ENCODE assay signal across 30 mouse cellular contexts in the genomic region with DNA sequence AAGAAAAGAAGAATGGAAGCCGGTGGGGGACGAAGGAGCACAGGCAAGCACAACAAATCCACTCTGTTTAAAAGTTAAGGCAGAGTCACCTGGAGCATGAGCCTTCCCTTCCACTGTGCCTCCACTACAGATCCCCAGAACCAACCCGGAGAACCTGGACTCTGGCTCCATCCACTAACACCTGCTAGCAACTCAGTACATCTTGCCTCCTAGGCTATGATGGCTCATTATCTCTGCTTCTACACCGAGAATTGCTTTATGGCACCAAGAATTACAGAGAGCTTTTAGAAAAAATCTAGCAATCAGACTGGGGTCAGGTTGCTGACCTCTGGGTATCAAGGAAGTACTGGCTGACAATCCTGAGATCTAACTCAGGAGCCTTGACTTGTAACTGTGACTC.
DNase-seq lines count a peak whose midpoint lies in the region; ATAC-seq and TF ChIP-seq lines count a peak whose summit lies in the region.
"Had no signal": no experiment of that assay in that cellular context is flagged by ENCODE, and none has a peak within 500 bp of the region (broad histone marks: within the 10 kb centered on the region; RNA-seq: fewer than 3 reads in every experiment).

No protein-coding gene starts in this region.

- no peak for ATAC-seq in hindbrain, embryonic 12.5 days (ENCODE audit: low FRiP score)
- no peak for ATAC-seq in hindbrain, embryonic 11.5 days (ENCODE audit: low FRiP score)
- ATAC-seq in midbrain, embryonic 14.5 days (ENCODE audit: low FRiP score, low TSS enrichment) = no peak
- no peak for ATAC-seq in midbrain, embryonic 16.5 days
- ATAC-seq in intestine, embryonic 14.5 days (replicated peaks; ENCODE audit: low FRiP score, low TSS enrichment, low read depth) = no peak; the same call in 1 of the 2 replicates
- ATAC-seq: forebrain, embryonic 13.5 days; liver, postnatal 0 days; lung, postnatal 0 days; Patski had no signal

- H3K9me3 ChIP-seq in hindbrain, embryonic 12.5 days (replicated peaks) = no peaks in the 10 kb centered on the region
- H3K9me3 ChIP-seq in hindbrain, embryonic 11.5 days (ENCODE audit: control insufficient read depth, low read length) = no peaks in the 10 kb centered on the region
- no peaks in the 10 kb centered on the region for H3K9me3 ChIP-seq in midbrain, embryonic 14.5 days (ENCODE audit: control insufficient read depth, low read length)
- no peaks in the 10 kb centered on the region for H3K9me3 ChIP-seq in midbrain, embryonic 16.5 days (replicated peaks; ENCODE audit: control insufficient read depth, low read length, poor library complexity, severe bottlenecking)
- no peaks in the 10 kb centered on the region for H3K9me3 ChIP-seq in intestine, embryonic 14.5 days (ENCODE audit: control insufficient read depth, low read length)
- H3K9me3 ChIP-seq: embryonic facial prominence, embryonic 10.5 days; embryonic facial prominence, embryonic 15.5 days; forebrain, embryonic 13.5 days; heart, embryonic 10.5 days; kidney, embryonic 15.5 days; limb, embryonic 13.5 days; megakaryocyte, embryonic 14.5 days; neural tube, embryonic 15.5 days had no signal

- DNase-seq in hindbrain, embryonic 11.5 days (ENCODE audit: low spot score) = no peak
- DNase-seq in midbrain, embryonic 14.5 days = no peak
- no peak for DNase-seq in intestine, embryonic 14.5 days (ENCODE audit: low spot score)
- no peak for DNase-seq in layer of hippocampus, adult 18-20 months (ENCODE audit: low spot score in 2 of 2)
- DNase-seq: adrenal gland, postnatal 10 days; cerebellum, adult 8-10 months; cerebellum, postnatal 25 days; gastrocnemius, postnatal 14 days; heart, postnatal 36 days; kidney, adult 11 months; kidney, postnatal 25 days; liver, postnatal 0 days; lung, postnatal 4 days; retina, postnatal 1 day; right cerebral cortex, postnatal 14 days; thymus, postnatal 4 days had no signal

- peaks cover 30% of the 10 kb centered on the region for H3K4me1 ChIP-seq in hindbrain, embryonic 12.5 days
- peaks cover 8% of the 10 kb centered on the region; the same call in 1 of the 2 replicates for H3K4me1 ChIP-seq in hindbrain, embryonic 11.5 days (replicated peaks; ENCODE audit: control insufficient read depth, insufficient read depth, low read length)
- peaks cover 26% of the 10 kb centered on the region for H3K4me1 ChIP-seq in midbrain, embryonic 14.5 days (ENCODE audit: control insufficient read depth, insufficient read depth, low read length)
- H3K4me1 ChIP-seq in midbrain, embryonic 16.5 days (ENCODE audit: control insufficient read depth, insufficient read depth, low read length) = peaks cover 21% of the 10 kb centered on the region
- peaks cover 16% of the 10 kb centered on the region; the same call in 1 of the 2 replicates for H3K4me1 ChIP-seq in intestine, embryonic 14.5 days (replicated peaks; ENCODE audit: control insufficient read depth, insufficient read depth, low read length)
- H3K4me1 ChIP-seq in small intestine, adult 2 months (ENCODE audit: control insufficient read depth, insufficient read depth, insufficient read length, low read length) = peaks cover 28% of the 10 kb centered on the region; the same call in 1 of the 2 replicates
- H3K4me1 ChIP-seq: megakaryocyte, embryonic 14.5 days had no signal

- H3K4me2 ChIP-seq in hindbrain, embryonic 12.5 days (replicated peaks) = no peak overlapping the region
- H3K4me2 ChIP-seq in hindbrain, embryonic 11.5 days (replicated peaks; ENCODE audit: low read depth, low read length) = no peak overlapping the region
- no peak overlapping the region for H3K4me2 ChIP-seq in midbrain, embryonic 14.5 days (ENCODE audit: low read length)
- H3K4me2 ChIP-seq in midbrain, embryonic 16.5 days (ENCODE audit: low read length) = no peak overlapping the region
- no peak overlapping the region for H3K4me2 ChIP-seq in intestine, embryonic 14.5 days (ENCODE audit: low read length)
- H3K4me2 ChIP-seq: embryonic facial prominence, embryonic 15.5 days; forebrain, embryonic 13.5 days; kidney, embryonic 15.5 days; limb, embryonic 13.5 days; liver, embryonic 11.5 days; neural tube, embryonic 15.5 days had no signal

- TF ChIP-seq POLR2A in small intestine, adult 2 months (IDR thresholded peaks at IDR 0.05; ENCODE audit: low read depth, low read length) = no peak

- H3K36me3 ChIP-seq in hindbrain, embryonic 12.5 days = 0 out of 2 replicates have a peak, but pooled peaks cover under 1% of the 10 kb centered on the region
- H3K36me3 ChIP-seq in hindbrain, embryonic 11.5 days (ENCODE audit: control insufficient read depth, insufficient read depth, low read length) = no peaks in the 10 kb centered on the region
- no peaks in the 10 kb centered on the region for H3K36me3 ChIP-seq in midbrain, embryonic 14.5 days (ENCODE audit: control insufficient read depth, insufficient read depth, low read length)
- H3K36me3 ChIP-seq in midbrain, embryonic 16.5 days (ENCODE audit: control insufficient read depth, insufficient read depth, low read length) = no peaks in the 10 kb centered on the region
- H3K36me3 ChIP-seq in intestine, embryonic 14.5 days (ENCODE audit: control insufficient read depth, insufficient read depth, low read length) = no peaks in the 10 kb centered on the region
- no peaks in the 10 kb centered on the region for H3K36me3 ChIP-seq in small intestine, adult 2 months (ENCODE audit: control insufficient read depth, insufficient read depth, low read length)
- H3K36me3 ChIP-seq: embryonic facial prominence, embryonic 10.5 days; embryonic facial prominence, embryonic 15.5 days; heart, embryonic 10.5 days; kidney, embryonic 15.5 days; limb, embryonic 13.5 days; neural tube, embryonic 15.5 days had no signal

- no peak overlapping the region for H3K9ac ChIP-seq in hindbrain, embryonic 12.5 days
- H3K9ac ChIP-seq in hindbrain, embryonic 11.5 days (ENCODE audit: low read depth, low read length) = no peak overlapping the region
- no peak overlapping the region for H3K9ac ChIP-seq in midbrain, embryonic 14.5 days (replicated peaks; ENCODE audit: low read length)
- no peak overlapping the region for H3K9ac ChIP-seq in midbrain, embryonic 16.5 days (ENCODE audit: low read depth, low read length)
- no peak overlapping the region for H3K9ac ChIP-seq in intestine, embryonic 14.5 days (ENCODE audit: low read length)
- H3K9ac ChIP-seq: embryonic facial prominence, embryonic 15.5 days; forebrain, embryonic 13.5 days; kidney, embryonic 15.5 days; limb, embryonic 13.5 days; liver, postnatal 0 days; neural tube, embryonic 15.5 days had no signal

- TF ChIP-seq CTCF in small intestine, adult 2 months (IDR thresholded peaks at IDR 0.05; ENCODE audit: extremely low read depth, insufficient read length, insufficient replicate concordance, low read depth, low read length) = no peak

- 32% methylated on average over 4 of the region's 4 CpGs for WGBS in hindbrain, embryonic 12.5 days
- 41% methylated on average over 4 of the region's 4 CpGs for WGBS in hindbrain, embryonic 11.5 days
- 42% methylated on average over 4 of the region's 4 CpGs for WGBS in midbrain, embryonic 14.5 days
- 35% methylated on average over 4 of the region's 4 CpGs for WGBS in midbrain, embryonic 16.5 days
- WGBS in intestine, embryonic 14.5 days = 17% methylated on average over 4 of the region's 4 CpGs
- whole genome bisulfite sequencing in small intestine, adult 2 months = 22% methylated on average over 4 of the region's 4 CpGs

- no peaks in the 10 kb centered on the region for H3K27me3 ChIP-seq in hindbrain, embryonic 12.5 days
- no peaks in the 10 kb centered on the region for H3K27me3 ChIP-seq in hindbrain, embryonic 11.5 days (ENCODE audit: control insufficient read depth, insufficient read depth, low read length)
- H3K27me3 ChIP-seq in midbrain, embryonic 14.5 days (ENCODE audit: control insufficient read depth, insufficient read depth, low read length) = no peaks in the 10 kb centered on the region
- H3K27me3 ChIP-seq in midbrain, embryonic 16.5 days (ENCODE audit: control insufficient read depth, insufficient read depth, low read depth, low read length) = no peaks in the 10 kb centered on the region
- H3K27me3 ChIP-seq in intestine, embryonic 14.5 days (replicated peaks; ENCODE audit: control insufficient read depth, insufficient read depth, low read length) = no peaks in the 10 kb centered on the region
- no peaks in the 10 kb centered on the region for H3K27me3 ChIP-seq in small intestine, adult 2 months (ENCODE audit: control insufficient read depth, insufficient read depth, low read length)
- H3K27me3 ChIP-seq: embryonic facial prominence, embryonic 15.5 days; forebrain, embryonic 13.5 days; kidney, embryonic 15.5 days; limb, embryonic 13.5 days; megakaryocyte, embryonic 14.5 days; neural tube, embryonic 15.5 days; Patski had no signal

- H3K4me3 ChIP-seq in hindbrain, embryonic 12.5 days = no peak overlapping the region
- no peak overlapping the region for H3K4me3 ChIP-seq in hindbrain, embryonic 11.5 days (ENCODE audit: low read depth, low read length)
- no peak overlapping the region for H3K4me3 ChIP-seq in midbrain, embryonic 14.5 days (replicated peaks; ENCODE audit: low read depth, low read length)
- no peak overlapping the region for H3K4me3 ChIP-seq in midbrain, embryonic 16.5 days (ENCODE audit: low read depth, low read length)
- no peak overlapping the region for H3K4me3 ChIP-seq in intestine, embryonic 14.5 days (ENCODE audit: low read depth, low read length)
- no peak overlapping the region for H3K4me3 ChIP-seq in small intestine, adult 2 months (ENCODE audit: low read depth, low read length)
- H3K4me3 ChIP-seq: embryonic facial prominence, embryonic 10.5 days; embryonic facial prominence, embryonic 15.5 days; forebrain, embryonic 13.5 days; heart, embryonic 10.5 days; kidney, embryonic 15.5 days; limb, embryonic 13.5 days; megakaryocyte, embryonic 14.5 days; neural tube, embryonic 15.5 days had no signal

- peak overlapping the region; percentile 31; the same call in 1 of the 2 replicates for H3K27ac ChIP-seq in hindbrain, embryonic 12.5 days
- H3K27ac ChIP-seq in hindbrain, embryonic 11.5 days (ENCODE audit: low read depth, low read length) = no peak overlapping the region
- H3K27ac ChIP-seq in midbrain, embryonic 14.5 days (replicated peaks; ENCODE audit: low read depth, low read length) = 0 out of 2 replicates have a peak overlapping the region, but pooled peaks have one; percentile 26
- H3K27ac ChIP-seq in midbrain, embryonic 16.5 days (ENCODE audit: low read length) = no peak overlapping the region
- H3K27ac ChIP-seq in intestine, embryonic 14.5 days (ENCODE audit: low read depth) = peak overlapping the region; percentile 54; the same call in 1 of the 2 replicates
- H3K27ac ChIP-seq in small intestine, adult 2 months (ENCODE audit: insufficient read depth, low read depth, low read length) = peak overlapping the region; percentile 70
- H3K27ac ChIP-seq: embryonic facial prominence, embryonic 10.5 days; embryonic facial prominence, embryonic 15.5 days; heart, embryonic 10.5 days; kidney, embryonic 15.5 days; limb, embryonic 13.5 days had no signal

Comparison
In these comparisons a context has a peak if more than half of its experiments do, and no peak if none do; other contexts are left out.
1. H3K27ac ChIP-seq: peak in hindbrain, embryonic 12.5 days (single experiment), midbrain, embryonic 14.5 days (single experiment), intestine, embryonic 14.5 days (single experiment) and small intestine, adult 2 months (single experiment); none in hindbrain, embryonic 11.5 days (single experiment) and midbrain, embryonic 16.5 days (single experiment).